Mouse (Mus musculus): Measurements from ENCODE around the gene Tbc1d22b. TPM values are rescaled to one million over a fixed set of nuclear protein-coding genes. Genes with fewer than 3 reads are reported as not detected.
"Not testable (repeated sequence)": the region's sequence is repeated elsewhere in the genome, so short reads cannot be mapped to it uniquely, and the experiment has no call there.

The Tbc1d22b gene
- total RNA-seq, 2 experiments from 2014 or later: 15.4 to 16.2 TPM

- no peak for DNase-seq
- intact Hi-C loops (cut with DNase I): no loop called here
Observed at GRCm38 (mm10) chr17:29589221-29589898, 39.8 kb downstream of the Tbc1d22b start.

GRCm38 (mm10) chr17:29595891-29596770, 46.5 kb downstream of the Tbc1d22b start:
- DNase-seq: peak; percentile 23 to 42
- intact Hi-C loops (cut with DNase I): no loop called here

DNA sequence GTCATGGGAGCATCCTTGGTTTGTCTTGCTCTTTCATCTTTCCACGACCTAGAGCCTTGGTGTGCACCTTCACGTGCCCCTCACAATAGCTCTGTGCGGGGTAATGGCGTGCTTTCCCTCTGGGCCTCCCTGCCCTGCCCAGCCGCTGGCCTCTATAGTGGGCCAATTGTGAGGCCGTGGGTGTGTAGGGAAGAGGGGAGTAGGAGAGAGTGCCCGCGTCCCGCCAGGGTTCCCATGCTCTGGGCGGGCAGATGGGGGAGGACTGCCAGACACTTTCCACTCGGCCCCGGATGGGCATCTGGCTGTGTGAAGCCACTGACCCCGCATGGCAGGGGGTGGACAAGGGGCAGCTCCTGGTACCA, 47.2 kb downstream of the Tbc1d22b start:
- DNase-seq: no peak
- intact Hi-C loops (cut with DNase I): no loop called here

GRCm38 (mm10) chr17:29599051-29599450, 49.5 kb downstream of the Tbc1d22b start:
- intact Hi-C loops (cut with DNase I): no loop called here
- DNase-seq: no peak

DNA sequence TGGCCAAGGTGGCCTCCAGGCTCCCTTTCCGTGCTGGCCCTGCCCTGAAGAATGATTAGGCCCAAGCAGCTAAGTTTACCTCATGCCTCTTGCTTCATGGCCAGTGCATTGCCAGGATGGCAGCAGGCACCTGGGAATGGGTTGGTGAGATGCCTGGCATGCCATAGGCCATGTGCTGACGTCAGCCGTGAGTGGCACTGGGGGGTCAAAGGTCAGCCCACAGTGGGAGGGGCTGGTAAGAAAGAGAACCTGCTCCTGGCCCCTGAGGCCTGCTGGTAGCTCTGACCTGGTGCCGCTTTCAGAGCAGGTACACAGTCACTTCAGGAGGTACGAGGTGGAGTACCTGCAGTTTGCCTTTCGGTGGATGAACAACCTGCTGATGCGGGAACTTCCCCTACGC, 50.0 kb downstream of the Tbc1d22b start:
- DNase-seq: no peak
- intact Hi-C loops (cut with DNase I): no loop called here

GRCm38 (mm10) chr17:29601391-29601790, 51.8 kb downstream of the Tbc1d22b start:
- intact Hi-C loops (cut with DNase I): loop anchor here (10.0 kb wide), 1 partner anchor 173 kb away; no protein-coding TSS in a partner anchor

GRCm38 (mm10) chr17:29603283-29603682, 53.7 kb downstream of the Tbc1d22b start:
- DNase-seq: peak; percentile 75 to 89
- intact Hi-C loops (cut with DNase I): loop anchor here (1.0 to 10.0 kb wide), 2 partner anchors 172 to 280 kb away; no protein-coding TSS in a partner anchor

More at GRCm38 (mm10) chr17:29601391-29601790, 51.8 kb downstream of the Tbc1d22b start:
- peak; percentile 17 to 26 for DNase-seq

- intact Hi-C loops (cut with DNase I): not testable (repeated sequence)
Observed at GRCm38 (mm10) chr17:29613453-29613852, 63.9 kb downstream of the Tbc1d22b start.

DNA sequence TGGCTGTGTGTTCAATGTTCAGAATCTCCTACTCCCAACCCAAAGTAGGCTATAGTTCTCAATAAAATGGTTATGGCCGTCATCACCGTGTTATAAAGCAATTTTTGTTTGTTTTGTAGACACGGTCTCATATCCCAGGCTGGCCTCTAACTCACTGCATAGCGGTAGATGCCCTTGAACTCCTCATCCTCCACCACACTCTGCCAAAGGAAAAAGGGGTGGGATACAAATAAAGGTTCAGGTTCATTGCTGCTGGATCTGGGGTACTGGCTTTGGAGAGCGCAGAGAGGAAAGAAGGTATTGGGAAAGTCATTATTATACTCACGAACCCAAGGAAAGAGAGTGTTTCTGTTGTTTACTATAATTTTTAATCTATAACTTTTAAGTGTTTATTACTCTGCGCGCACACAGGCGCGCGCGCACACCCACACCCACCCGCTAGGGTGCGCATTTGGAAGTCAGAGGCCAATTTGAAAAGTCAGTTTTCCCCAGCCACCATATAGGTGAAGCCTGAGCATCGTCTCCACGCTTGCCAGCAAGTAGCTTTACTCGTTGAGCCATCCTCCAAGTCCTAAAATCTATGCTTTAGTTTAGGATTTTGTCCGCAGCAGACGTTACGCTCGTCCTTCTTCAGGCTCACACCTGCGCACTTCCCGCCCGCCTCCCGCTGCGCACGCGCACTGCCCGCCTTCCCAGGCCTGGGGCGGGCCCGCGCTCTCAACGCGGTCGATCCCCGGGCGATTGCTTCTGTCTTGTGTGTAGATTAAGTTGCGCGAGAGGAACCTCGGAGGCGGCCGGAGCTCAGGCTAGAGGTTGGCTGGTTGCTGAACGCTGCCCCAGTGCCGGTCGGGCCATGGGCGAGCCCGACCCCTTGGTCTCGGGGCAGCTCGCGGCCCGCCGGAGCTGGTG, 64.8 kb downstream of the Tbc1d22b start, which contains the start of the genes Rnf8 and Gm28043:
Rnf8 (plus strand) TSS at position 676 of the 909 bp plus-strand sequence.
Gm28043 (plus strand) TSS at position 762 of the 909 bp plus-strand sequence.
- peak; percentile 95 to 96 for DNase-seq
- intact Hi-C loops (cut with DNase I): loop anchor here (2.0 kb wide), 1 partner anchor 46 kb away; the partner anchor contains the start of gene Cmtr1

More at GRCm38 (mm10) chr17:29613453-29613852, 63.9 kb downstream of the Tbc1d22b start:
- not testable (repeated sequence) for DNase-seq

- no peak for DNase-seq
- intact Hi-C loops (cut with DNase I): loop anchor here (2.0 kb wide), 1 partner anchor 46 kb away; the partner anchor contains the start of gene Cmtr1
Observed at GRCm38 (mm10) chr17:29615024-29615551, 65.5 kb downstream of the Tbc1d22b start.

GRCm38 (mm10) chr17:29615616-29616015, 66.0 kb downstream of the Tbc1d22b start:
- no peak for DNase-seq
- intact Hi-C loops (cut with DNase I): loop anchor here (2.0 kb wide), 1 partner anchor 45 kb away; the partner anchor contains the start of gene Cmtr1

DNA sequence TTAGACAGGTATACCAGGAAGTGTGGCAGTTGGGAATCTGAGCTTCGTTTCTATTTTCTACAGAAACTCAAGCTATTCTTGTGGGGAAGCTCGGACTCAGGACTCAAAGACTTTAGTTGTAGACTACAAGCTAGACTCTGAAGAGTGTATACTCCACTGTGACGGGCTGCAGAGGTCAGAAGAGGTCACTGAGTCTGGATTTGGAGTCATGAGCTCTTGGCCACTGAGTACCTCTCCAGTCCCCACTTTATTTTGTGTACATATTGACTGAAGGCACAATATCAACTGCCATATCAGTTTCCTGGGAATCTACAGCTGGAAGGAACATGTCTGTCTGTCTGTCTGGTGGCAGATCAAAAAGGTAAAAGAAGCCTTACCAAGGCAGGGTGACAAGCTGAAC, 69.6 kb downstream of the Tbc1d22b start:
- intact Hi-C loops (cut with DNase I): no loop called here
- DNase-seq: no peak

DNA sequence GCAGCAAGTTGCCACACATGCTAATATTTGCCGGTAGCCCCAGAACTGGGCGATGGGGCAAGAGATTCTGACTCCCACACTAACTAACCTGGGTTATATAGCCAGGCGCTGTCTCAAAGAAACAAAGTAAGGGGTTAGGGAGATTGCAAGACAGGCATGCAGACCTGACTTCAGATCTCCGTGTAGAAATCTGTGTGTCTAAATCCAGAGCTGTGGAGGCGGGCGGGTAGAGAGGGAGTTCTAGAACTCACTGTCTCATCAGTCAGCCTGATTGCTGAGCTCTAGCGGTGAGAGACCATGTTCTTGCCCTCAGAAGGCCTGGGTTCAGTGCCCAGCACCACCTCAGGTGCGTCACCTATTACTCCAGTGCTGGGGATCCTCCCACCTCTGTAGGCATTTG, 73.9 kb downstream of the Tbc1d22b start:
- intact Hi-C loops (cut with DNase I): no loop called here
- DNase-seq: no peak

- intact Hi-C loops (cut with DNase I): no loop called here
- no peak for DNase-seq
Observed at GRCm38 (mm10) chr17:29627285-29627684, 77.7 kb downstream of the Tbc1d22b start.

DNA sequence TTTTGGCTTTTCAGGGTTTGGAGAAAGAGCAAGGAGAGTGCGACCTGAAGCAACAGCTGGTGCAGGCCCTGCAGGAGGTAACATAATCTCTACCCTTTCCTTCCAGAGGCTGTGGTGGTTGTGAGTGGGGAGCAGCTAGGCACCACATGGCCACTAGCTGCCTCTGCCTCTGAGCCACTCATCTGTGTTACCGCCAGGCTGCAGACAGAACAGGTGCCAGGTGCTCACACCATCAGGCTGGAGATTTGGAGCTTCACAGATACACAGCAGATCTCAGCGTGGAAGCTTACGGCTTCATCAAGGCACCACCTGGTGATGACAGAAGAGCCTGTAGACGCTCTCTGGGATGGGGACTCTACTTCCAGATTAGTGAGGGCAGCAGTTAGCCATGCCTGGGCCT, 79.4 kb downstream of the Tbc1d22b start:
- intact Hi-C loops (cut with DNase I): no loop called here
- DNase-seq: no peak

GRCm38 (mm10) chr17:29629620-29630019, 80.0 kb downstream of the Tbc1d22b start:
- DNase-seq: no peak
- intact Hi-C loops (cut with DNase I): loop anchor here (10.0 kb wide), 1 partner anchor 145 kb away; no protein-coding TSS in a partner anchor

- intact Hi-C loops (cut with DNase I): loop anchor here (10.0 kb wide), 1 partner anchor 142 kb away; no protein-coding TSS in a partner anchor
- DNase-seq: no peak
Observed at GRCm38 (mm10) chr17:29632312-29632711, 82.7 kb downstream of the Tbc1d22b start.

DNA sequence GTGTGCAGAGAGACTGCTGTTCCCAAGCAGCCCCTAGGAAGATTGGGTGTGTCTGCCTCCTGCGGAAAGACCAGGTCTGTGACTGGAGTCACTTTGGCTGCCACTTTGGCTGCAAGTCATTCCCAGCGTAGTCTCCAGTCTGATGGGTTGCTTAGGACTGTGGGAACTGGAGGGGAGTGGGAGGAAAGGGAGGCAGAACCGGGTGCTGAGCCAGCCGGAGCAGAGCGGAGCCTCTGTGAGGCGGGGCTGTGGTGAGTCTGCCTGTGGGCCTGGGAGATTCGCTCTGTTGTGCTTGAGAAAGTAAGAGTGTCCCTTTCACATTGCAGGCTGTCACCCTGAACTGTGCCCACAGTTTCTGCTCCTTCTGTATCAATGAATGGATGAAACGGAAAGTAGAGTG, 85.9 kb downstream of the Tbc1d22b start:
- intact Hi-C loops (cut with DNase I): loop anchor here (10.0 kb wide), 1 partner anchor 139 kb away; no protein-coding TSS in a partner anchor
- DNase-seq: no peak

DNA sequence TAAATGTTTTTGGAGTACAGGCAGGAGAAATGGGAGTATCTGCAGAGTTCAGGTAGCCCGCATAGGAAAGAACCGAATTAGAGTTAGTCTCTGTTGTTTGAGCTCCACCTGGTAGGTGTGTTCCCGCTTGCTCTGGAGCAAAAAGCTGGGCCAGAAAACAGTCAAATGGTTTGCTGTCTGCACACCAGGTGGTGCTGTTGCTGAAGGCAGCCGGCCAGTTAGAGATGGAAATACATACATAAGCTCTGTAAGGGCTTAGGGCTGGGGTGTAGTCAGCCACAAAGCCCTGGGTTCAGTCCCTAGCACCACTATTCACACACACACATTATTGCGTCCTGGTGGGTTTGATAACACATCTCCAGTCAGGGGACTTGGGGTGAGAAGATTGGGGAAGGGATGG, 86.5 kb downstream of the Tbc1d22b start:
- DNase-seq: peak; percentile 53 to 54
- intact Hi-C loops (cut with DNase I): loop anchor here (1.0 to 10.0 kb wide), 2 partner anchors 139 to 247 kb away; no protein-coding TSS in a partner anchor

All from heart, postnatal 10 days (tissue).